Mouse (Mus musculus): Measurements from ENCODE around the gene Chmp1a.
"Not testable (repeated sequence)": the region's sequence is repeated elsewhere in the genome, so short reads cannot be mapped to it uniquely, and the experiment has no call there.

Gene Chmp1a

GRCm38 (mm10) chr8:123230326-123230725 lies 17.8 kb upstream of the Chmp1a start:
- not testable (repeated sequence) for DNase-seq

GRCm38 (mm10) chr8:123228416-123228815 lies 15.9 kb upstream of the Chmp1a start:
- no peak for DNase-seq

- DNase-seq, result peak; percentile 92 to 94
Measured at GRCm38 (mm10) chr8:123224278-123225266, 12.0 kb upstream of the Chmp1a start, which contains the start of gene Cdk10. TSS of gene Cdk10 (plus strand) at chr8:123224842.

GRCm38 (mm10) chr8:123220917-123221316 lies 8.4 kb upstream of the Chmp1a start:
- DNase-seq, result no peak

- no peak for DNase-seq
Measured at GRCm38 (mm10) chr8:123215430-123215829, 2.9 kb upstream of the Chmp1a start.

- no peak for DNase-seq
Measured at GRCm38 (mm10) chr8:123213118-123213772, 682 bp upstream of the Chmp1a start.

- DNase-seq, result no peak
Measured at GRCm38 (mm10) chr8:123211876-123212275, 687 bp downstream of the Chmp1a start.

DNA sequence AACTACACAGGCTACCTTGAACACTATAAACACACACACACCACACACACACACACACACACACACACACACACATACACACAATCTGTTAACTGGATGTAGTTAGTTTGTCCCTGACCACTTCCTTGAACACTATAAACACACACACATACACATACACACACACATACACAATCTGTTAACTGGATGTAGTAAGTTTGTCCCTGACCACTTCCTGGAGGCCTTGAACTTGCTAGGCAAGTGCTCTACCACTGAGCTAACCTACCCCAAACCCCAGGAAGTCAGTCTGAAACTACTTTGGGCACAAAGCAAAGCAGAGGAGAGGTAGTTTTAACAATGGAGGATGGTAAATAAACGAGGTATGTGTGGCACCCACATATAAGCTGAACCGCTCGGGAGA lies 9.0 kb downstream of the Chmp1a start:
- DNase-seq, result no peak

GRCm38 (mm10) chr8:123202288-123202687 lies 10.3 kb downstream of the Chmp1a start:
- DNase-seq, result peak; percentile 81 to 82

GRCm38 (mm10) chr8:123199864-123200263 lies 12.7 kb downstream of the Chmp1a start:
- DNase-seq, result no peak

GRCm38 (mm10) chr8:123197016-123197415 lies 15.5 kb downstream of the Chmp1a start:
- peak; percentile 30 to 45 for DNase-seq

DNA sequence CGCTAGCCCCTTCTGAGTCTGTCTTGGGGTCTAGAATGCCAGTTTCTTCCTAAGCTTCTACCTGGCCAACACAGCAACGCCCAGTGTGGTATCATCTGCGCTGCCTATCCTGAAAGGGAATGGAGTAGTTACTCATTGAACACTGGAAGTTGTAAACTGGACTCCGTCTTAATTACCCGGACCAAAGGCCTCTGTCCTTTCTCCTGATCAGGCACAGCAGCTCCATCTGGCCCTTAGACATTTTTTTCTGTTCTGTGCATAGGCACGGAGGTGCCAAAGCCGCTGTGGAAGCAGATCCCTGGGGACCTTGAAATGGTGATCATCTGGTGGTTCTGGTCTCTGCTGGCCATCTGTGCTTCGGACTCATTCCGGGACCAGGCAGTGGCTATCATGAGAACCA lies 18.8 kb downstream of the Chmp1a start:
- DNase-seq, result no peak

DNA sequence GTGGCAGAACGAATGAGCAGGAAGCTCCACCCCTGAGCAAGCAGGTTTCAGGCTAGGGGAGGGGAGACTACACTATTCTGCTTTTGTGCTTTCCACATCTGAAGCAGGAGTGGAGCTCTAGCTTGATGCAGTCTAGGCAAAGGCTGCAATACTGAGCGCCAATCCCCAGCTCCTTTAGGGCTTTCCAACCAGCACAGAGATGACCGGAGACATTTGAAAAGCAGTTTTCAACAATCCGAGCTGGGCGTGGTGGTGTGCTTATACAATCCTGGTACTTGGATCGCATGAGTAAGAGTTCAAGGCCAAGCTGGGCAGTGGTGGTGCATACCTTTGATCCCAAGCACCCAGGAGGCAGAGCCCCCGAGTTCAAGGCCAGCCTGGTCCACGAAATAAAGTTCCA lies 20.7 kb downstream of the Chmp1a start:
- no peak for DNase-seq

DNA sequence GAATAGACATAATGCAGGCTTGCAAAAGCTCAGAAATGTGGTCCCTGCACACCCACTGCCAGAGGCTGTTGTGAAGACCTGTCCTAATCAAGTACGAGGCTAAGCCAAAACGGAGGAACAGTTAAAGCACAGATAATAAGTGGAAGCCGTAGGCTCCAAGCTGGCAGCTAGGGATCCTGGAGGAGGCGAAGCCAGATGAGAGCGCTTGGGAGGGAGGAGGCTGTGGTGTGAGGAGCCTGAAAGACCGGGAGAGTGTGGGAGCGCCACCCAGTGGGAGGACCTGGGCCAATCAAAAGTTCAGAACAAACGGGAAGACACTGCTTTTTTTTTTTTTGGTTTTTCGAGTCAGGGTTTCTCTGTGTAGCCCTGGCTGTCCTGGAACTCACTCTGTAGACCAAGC lies 21.9 kb downstream of the Chmp1a start:
- peak; percentile 21 to 23 for DNase-seq

DNA sequence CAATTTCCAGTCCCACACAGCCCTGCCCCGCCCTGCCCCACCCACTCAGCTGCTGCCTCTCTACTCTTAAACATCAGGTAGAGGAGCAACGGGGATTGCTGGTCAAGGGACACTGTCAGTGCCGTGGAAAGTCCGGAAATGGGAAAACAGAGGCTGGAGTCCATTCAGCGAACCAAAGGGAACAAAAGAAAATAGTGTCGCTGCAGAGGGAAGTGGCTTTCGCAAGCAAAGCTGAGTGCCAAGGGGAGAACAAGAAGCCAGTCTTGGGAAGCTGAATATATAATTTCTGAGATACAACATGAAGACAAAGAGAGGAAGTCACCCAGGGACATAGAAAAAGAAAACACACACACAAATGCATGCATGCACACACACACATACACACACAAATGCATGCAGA lies 23.7 kb downstream of the Chmp1a start:
- no peak for DNase-seq

DNA sequence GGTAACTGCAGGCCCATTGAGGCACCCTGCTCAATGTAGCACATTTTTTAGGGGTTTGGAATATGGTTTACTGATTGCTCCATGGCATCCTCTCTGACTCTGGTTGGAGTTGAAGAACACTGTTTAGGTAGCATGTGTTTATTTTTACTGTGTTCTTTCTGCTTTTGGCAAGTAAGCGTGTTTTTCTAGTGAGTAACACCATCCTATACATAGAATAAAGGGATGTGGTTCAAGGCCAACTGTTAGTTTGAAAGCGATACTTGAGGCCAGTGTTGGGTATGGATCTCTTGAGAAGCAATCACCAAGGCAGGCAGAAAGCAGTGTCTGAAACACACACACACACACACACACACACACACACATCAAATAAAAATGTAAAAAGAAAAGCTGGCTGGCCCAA lies 24.6 kb downstream of the Chmp1a start:
- no peak for DNase-seq

DNA sequence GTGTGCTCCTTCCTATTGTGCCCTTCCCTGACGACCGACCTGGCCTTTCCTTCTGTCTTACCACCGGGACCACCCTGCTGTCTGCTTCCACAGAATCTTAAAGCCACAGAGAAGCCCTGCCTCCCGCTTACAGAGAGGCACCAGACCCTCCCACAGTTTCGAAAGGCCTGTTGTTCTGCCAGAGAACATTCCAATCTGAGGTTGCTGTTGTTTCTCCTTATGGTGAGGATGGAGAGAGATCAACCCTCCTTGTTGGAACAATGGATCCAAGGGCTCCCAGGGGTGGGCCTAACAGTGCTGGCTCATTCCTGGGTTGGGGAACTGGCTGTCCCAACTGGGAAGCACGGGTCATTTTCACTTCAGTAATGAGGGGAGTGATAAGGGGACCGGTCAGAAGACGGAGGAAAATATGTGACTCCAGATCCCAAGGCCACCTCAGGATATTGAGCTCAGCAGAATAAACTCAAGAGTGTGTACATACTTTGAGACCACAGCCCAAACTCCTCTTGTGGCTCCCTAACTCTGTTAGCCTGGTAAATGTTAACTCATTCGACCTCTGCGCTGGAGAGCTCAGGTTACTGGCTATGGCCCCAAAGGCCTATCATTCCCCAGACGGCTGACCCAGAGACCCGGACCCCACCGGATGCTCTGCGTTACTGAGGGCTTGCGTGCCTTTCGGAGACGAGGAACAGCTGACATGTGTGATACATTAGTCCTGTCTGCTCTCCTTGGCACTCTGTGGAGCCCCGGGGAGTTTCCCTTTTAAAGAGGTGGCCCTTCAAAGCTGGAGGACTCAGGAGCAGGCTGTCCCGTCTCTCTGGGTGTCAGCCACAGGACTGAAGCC lies 26.8 kb downstream of the Chmp1a start, which contains the start of gene Dpep1:
TSS of gene Dpep1 (plus strand) at position 677 of the 844 bp plus-strand sequence.
- DNase-seq, result no peak

- no peak for DNase-seq
Measured at GRCm38 (mm10) chr8:123181391-123181790, 31.2 kb downstream of the Chmp1a start.

DNA sequence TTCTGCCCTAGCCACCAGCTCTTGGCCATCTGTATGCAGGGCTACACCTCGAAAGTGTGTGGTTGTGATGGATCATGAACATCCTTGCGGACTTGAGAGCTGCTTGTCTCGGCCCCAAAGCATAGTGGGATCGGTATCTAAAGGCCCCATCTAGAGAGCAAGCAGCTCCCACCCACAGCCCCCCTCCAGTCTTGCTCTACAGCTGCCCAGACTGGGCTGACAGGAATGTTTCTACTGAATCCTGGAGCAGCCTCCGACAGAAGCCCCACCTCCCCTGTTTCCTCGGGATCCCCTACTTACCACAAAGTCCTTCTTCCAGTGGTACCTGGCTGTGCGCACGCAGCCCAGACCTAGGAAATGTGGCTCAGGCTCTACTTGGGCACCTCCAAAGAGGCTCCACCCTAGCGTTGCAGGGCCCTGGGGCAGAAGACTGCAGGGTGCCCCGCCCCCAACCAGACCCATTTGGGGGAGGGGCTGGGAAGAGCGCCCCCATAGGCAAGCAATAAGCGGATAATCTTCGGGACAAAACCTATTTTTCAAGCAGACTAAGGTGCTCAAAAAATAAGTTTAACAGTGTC lies 54.6 kb downstream of the Chmp1a start, which contains the start of gene Sult5a1:
TSS of gene Sult5a1 (minus strand) at position 428 of the 578 bp plus-strand sequence.
- no peak for DNase-seq

DNA sequence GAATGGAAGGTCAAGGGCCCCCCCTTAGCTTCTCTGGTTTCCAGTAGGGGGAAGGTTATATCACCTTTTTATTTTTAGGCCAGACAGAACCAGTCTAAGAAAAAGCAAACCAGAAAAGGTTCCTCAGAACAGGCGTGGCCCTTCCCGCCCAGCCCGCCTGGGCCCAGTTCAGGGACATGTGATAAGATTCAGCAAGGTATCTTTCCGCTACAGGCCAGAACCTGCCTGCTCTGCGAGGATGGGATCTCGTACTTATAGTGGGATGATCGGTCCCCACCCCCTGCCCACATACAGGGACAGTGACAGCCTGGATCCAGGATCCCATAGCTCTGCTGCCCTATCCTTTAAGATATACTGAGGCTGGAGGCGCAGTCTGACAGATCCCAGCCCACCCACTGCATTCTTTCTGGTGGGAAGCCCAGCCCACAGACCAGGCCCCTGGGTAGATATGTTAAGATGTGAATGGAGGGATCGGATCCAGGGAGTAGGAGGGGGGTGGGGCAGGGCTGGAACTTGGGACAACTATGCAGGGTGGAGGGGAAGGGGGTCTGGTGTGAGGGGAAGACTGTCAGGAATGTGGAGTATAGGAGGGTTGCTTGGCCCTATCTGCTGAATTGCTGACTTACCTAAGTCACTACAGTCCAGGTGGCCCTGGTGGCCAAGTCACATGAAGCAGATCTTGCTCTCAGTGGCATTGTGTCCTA lies 56.3 kb downstream of the Chmp1a start:
- DNase-seq, result no peak

DNA sequence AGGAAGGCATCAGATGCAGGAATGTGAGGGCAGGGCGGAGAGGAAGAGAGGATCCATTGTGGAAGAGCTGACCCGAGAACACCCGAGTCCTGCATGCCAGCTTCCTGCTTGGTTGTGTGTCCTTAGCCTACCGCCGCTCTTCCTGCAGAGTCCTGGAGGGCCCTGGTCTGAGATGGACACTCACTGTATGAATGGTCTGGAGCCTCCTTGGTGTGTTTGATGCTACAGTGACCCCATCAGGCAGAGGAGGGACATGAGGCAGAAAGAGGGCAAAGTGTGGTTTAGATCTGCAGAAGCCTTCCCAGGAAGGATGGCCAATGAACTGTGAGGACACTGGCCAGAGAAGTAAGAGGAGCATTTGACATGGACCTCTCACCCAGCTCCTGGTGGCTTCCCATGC lies 57.4 kb downstream of the Chmp1a start:
- DNase-seq, result no peak

Data from B cell, adult 2 months (primary cell).